Mouse (Mus musculus): ENCODE measurements around the gene Mrps16. TPM values are rescaled to one million over a fixed set of nuclear protein-coding genes. Genes with fewer than 3 reads are reported as not detected.

Mrps16 gene
- total RNA-seq (2021) = 10 to 100 TPM; 30.8 to 33.5 TPM
- long read RNA-seq, experiment 1, transcript Mrps16-201 (3 exons, 2,572 nt) = major isoform, 19 of 27 reads
- long read RNA-seq, experiment 1, partial matches to known transcripts = 4 of 27 reads
- long read RNA-seq, experiment 1, other reads (novel, unspliced or antisense) = 1 of 27 reads
- long read RNA-seq, experiment 2, transcript Mrps16-201 (3 exons, 2,572 nt) = major isoform, 7 of 12 reads
- long read RNA-seq, experiment 2, partial matches to known transcripts = 2 of 12 reads
- long read RNA-seq, experiment 2, other reads (novel, unspliced or antisense) = 2 of 12 reads

- peak; percentile 100 for TF ChIP-seq CTCF (IDR thresholded peaks at IDR 0.05)
- Histone ChIP-seq H3K4me3 (peak within 1 kb of the TSS; percentile 99), H3K27ac (peak within 1 kb of the TSS; percentile 97)
- DNase-seq (ENCODE audit: extremely low spot score in 1 of 2, low spot score in 2 of 2) = peak; percentile 89 to 95
- intact Hi-C loops (cut with DNase I) = loop anchor here (1.0 to 5.0 kb wide), 2 partner anchors 45 to 571 kb away; partner anchors contain the start of genes Ecd, Fam149b and Rtraf
Measured at GRCm38 (mm10) chr14:20393205-20393913, at the start of gene Mrps16. Mrps16 (minus strand) TSS chr14:20393634.

DNA sequence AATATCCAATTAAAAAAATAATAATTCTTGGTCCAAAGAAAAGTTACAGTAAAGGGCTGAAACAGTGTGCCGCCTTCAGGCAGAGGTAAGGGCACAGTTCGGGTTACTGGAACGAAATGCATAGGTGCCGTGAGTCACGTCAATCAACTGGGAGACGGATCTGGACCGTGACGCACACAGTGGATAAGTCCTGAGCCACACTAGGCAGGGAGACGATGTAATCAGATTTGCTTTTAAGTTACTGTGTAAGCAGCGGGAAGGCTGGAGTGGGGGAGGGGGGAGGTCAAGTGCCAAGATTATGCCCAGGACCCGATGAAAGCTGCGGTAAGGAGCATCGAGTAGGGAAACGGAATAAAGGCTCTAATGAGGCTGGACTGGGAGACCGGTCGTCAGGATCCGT, 48.8 kb upstream of the Mrps16 start:
- Histone ChIP-seq H3K4me3 (no peak overlapping the region), H3K27ac (no peak overlapping the region)
- intact Hi-C loops (cut with DNase I) = no loop called here
- DNase-seq (ENCODE audit: extremely low spot score in 1 of 2, low spot score in 2 of 2) = no peak
- no peak for TF ChIP-seq CTCF (IDR thresholded peaks at IDR 0.05)

GRCm38 (mm10) chr14:20436976-20437375, 43.5 kb upstream of the Mrps16 start:
- no peak for DNase-seq (ENCODE audit: extremely low spot score in 1 of 2, low spot score in 2 of 2)
- intact Hi-C loops (cut with DNase I) = no loop called here
- TF ChIP-seq CTCF (IDR thresholded peaks at IDR 0.05) = no peak
- Histone ChIP-seq H3K27ac (no peak overlapping the region), H3K4me3 (no peak overlapping the region)

DNA sequence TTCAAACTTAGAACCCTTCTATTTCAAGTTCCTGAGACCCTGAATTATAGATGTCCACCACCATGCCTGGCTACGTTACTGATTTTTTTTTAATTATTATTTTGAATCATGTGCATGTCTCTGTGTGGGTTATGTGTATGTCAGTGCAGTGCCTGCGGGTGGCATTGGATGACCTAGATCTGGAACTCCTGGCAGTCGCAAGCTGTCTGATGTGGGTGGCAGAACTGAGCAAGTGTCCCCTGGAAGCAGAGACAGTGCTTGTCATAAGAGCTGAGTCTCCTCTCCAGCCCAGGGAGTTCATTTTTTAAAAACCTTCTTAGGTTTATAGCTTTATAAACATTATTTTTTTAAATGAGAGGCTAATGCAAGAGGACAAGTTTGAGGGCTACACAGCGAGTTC, 39.0 kb upstream of the Mrps16 start:
- Histone ChIP-seq H3K27ac (no peak overlapping the region), H3K4me3 (no peak overlapping the region)
- no peak for DNase-seq (ENCODE audit: extremely low spot score in 1 of 2, low spot score in 2 of 2)
- no peak for TF ChIP-seq CTCF (IDR thresholded peaks at IDR 0.05)
- intact Hi-C loops (cut with DNase I) = no loop called here

- intact Hi-C loops (cut with DNase I) = no loop called here
Measured at GRCm38 (mm10) chr14:20431726-20432125, 38.3 kb upstream of the Mrps16 start.

DNA sequence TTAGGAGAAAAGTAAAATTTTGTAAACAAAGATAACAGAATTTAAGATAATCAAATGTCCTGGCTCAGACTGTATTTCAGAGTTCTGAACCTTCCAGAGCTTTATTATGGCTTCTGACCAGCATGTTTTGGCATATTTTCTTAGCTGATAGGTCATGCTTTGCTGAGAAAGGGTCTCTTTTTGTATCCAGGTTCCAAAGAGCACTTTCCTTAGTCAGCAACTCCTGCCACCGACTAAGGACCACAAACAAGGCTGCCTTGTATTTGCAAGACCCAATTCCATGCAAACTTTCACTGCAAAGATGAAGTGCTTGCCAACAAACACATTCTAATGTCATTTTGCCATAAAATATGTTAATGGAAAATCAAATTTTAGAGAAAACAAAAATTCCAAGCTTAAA, 36.4 kb upstream of the Mrps16 start:
- intact Hi-C loops (cut with DNase I) = no loop called here
- H3K4me3 ChIP-seq = no peak overlapping the region
- DNase-seq (ENCODE audit: extremely low spot score in 1 of 2, low spot score in 2 of 2) = no peak
- no peak overlapping the region for H3K27ac ChIP-seq
- no peak for TF ChIP-seq CTCF (IDR thresholded peaks at IDR 0.05)

More at GRCm38 (mm10) chr14:20431726-20432125, 38.3 kb upstream of the Mrps16 start:
- DNase-seq (ENCODE audit: extremely low spot score in 1 of 2, low spot score in 2 of 2) = no peak
- no peak for TF ChIP-seq CTCF (IDR thresholded peaks at IDR 0.05)
- no peak overlapping the region for H3K27ac ChIP-seq
- no peak overlapping the region for H3K4me3 ChIP-seq

- no peak overlapping the region for H3K4me3 ChIP-seq
- TF ChIP-seq CTCF (IDR thresholded peaks at IDR 0.05) = no peak; the same call in none of the 2 replicates
- no peak overlapping the region for H3K27ac ChIP-seq
- intact Hi-C loops (cut with DNase I) = no loop called here
- DNase-seq (ENCODE audit: extremely low spot score in 1 of 2, low spot score in 2 of 2) = no peak
Measured at GRCm38 (mm10) chr14:20428593-20428992, 35.2 kb upstream of the Mrps16 start.

GRCm38 (mm10) chr14:20423046-20423445, 29.6 kb upstream of the Mrps16 start:
- no peak for TF ChIP-seq CTCF (IDR thresholded peaks at IDR 0.05)
- intact Hi-C loops (cut with DNase I) = no loop called here
- DNase-seq (ENCODE audit: extremely low spot score in 1 of 2, low spot score in 2 of 2) = no peak
- H3K4me3 ChIP-seq = no peak overlapping the region
- no peak overlapping the region for H3K27ac ChIP-seq

DNA sequence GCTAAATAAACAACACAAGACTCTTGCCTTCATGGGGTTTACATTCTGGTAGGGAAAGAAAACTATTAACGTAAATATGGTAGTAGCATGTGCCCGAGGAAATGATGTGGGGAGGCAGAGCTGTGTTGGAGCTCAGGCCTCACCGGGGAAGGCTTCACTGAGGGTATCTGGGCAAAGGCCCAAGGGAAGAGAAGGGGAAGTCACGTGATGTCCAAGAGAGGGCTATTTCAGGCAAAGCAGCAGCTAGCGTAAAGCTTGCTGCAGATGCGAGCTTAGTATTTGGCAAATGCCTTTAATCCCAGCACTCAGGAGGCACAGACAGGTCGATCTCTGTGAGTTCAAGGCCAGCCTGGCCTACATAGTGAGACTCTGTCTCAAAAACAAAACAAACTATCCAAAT, 28.8 kb upstream of the Mrps16 start:
- Histone ChIP-seq H3K4me3 (no peak overlapping the region), H3K27ac (no peak overlapping the region)
- intact Hi-C loops (cut with DNase I) = no loop called here
- no peak for DNase-seq (ENCODE audit: extremely low spot score in 1 of 2, low spot score in 2 of 2)
- no peak for TF ChIP-seq CTCF (IDR thresholded peaks at IDR 0.05)

DNA sequence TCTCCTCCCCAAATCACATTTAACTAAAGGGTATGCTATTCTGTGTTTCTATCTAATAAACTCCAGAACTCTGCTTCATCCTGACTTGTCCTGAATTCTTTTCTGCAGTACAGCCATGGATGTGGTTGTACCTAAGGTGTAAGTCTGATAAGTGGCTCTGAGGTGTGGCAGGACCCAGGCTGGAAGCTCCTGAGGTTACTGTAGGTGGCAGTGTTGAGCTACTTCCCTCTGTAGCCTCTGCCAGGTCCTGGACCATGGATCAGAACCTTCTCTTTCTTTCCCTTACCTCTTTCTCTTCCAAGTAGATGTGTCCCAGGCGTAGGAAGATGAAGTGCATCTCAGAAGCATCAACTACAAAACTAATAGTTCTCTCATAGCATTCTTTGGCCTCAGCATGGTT, 6.6 kb upstream of the Mrps16 start:
- peak; percentile 76 for TF ChIP-seq CTCF (IDR thresholded peaks at IDR 0.05)
- DNase-seq (ENCODE audit: extremely low spot score in 1 of 2, low spot score in 2 of 2) = no peak
- intact Hi-C loops (cut with DNase I) = loop anchor here (2.0 to 5.0 kb wide), 3 partner anchors 47 to 261 kb away; partner anchors contain the start of gene Ppp3cb

GRCm38 (mm10) chr14:20398864-20399263, 5.4 kb upstream of the Mrps16 start:
- Histone ChIP-seq H3K27ac (no peak overlapping the region), H3K4me3 (no peak overlapping the region)
- intact Hi-C loops (cut with DNase I) = no loop called here
- peak; percentile 42 for TF ChIP-seq CTCF (IDR thresholded peaks at IDR 0.05)
- no peak for DNase-seq (ENCODE audit: extremely low spot score in 1 of 2, low spot score in 2 of 2)

More for the DNA sequence above, 6.6 kb upstream of the Mrps16 start:
- Histone ChIP-seq H3K27ac (no peak overlapping the region), H3K4me3 (no peak overlapping the region)

DNA sequence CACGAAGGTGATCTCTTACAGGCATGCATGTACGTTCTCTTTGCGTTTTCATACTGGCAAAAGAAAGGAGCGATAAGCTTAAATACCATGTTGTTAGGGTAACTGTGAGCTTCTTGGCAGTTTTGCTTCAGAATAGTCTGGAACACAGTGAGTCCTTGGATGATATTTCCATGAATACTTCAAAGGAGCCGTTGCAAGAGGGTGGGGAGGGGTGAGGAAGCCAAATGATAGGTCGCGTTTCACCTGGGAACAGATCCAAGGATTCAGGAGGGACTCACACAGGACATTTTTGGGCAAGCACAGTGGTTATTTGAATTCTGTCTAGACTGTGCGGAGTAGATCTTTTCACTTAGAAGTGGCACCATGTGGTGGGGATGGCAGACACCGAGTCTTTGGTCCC, 3.8 kb upstream of the Mrps16 start:
- H3K27ac ChIP-seq = no peak overlapping the region
- TF ChIP-seq CTCF (IDR thresholded peaks at IDR 0.05) = no peak
- DNase-seq (ENCODE audit: extremely low spot score in 1 of 2, low spot score in 2 of 2) = no peak
- H3K4me3 ChIP-seq = no peak overlapping the region
- intact Hi-C loops (cut with DNase I) = no loop called here
